In the genomic region with DNA sequence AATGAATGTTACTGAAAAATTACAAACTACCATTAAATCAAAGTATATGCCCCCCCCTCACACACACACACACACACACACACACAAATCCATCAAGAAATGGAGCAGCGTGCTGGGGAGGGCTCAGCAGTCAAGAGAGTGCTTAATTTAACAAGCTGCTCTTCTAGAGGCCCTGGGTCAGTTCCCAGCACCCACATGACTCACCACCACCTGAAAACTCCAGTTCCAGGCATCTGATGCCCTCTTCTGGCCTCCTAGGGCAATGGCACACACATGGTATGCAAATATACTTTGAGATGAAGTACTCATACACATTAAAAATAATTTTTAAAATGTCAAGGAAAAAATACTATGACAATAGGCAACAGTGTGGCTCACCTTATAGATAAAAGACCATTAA, we compare ENCODE assay signal across 18 mouse cellular contexts.
A peak's percentile ranks its signal among the peaks of the same experiment; 100 is the strongest.
DNase-seq lines count a peak whose midpoint lies in the region; TF ChIP-seq lines count a peak whose summit lies in the region.
"Had no signal": no experiment of that assay in that cellular context is flagged by ENCODE, and none has a peak within 500 bp of the region (broad histone marks: within the 10 kb centered on the region; RNA-seq: fewer than 3 reads in every experiment).

No protein-coding gene starts in this region.

- H3K9me3 ChIP-seq in heart, embryonic 10.5 days, result no peaks in the 10 kb centered on the region
- no peaks in the 10 kb centered on the region for H3K9me3 ChIP-seq in E14TG2a.4 (ENCODE audit: low read length)
- H3K9me3 ChIP-seq: embryonic facial prominence, embryonic 15.5 days; limb, embryonic 10.5 days; liver, embryonic 13.5 days; stomach, embryonic 15.5 days had no signal

- TF ChIP-seq POLR2A in liver, adult 2 months (IDR thresholded peaks at IDR 0.05; ENCODE audit: extremely low read depth, insufficient read depth, low read length), result no peak

- intact Hi-C loops in left cerebral cortex, postnatal 25 days (cut with DNase I), result no loop called here

- no peaks in the 10 kb centered on the region for H3K27me3 ChIP-seq in heart, embryonic 10.5 days (ENCODE audit: insufficient read depth, poor library complexity, severe bottlenecking)
- H3K27me3 ChIP-seq in liver, adult 2 months (ENCODE audit: control insufficient read depth, insufficient read depth, low read length), result no peaks in the 10 kb centered on the region
- no peaks in the 10 kb centered on the region for H3K27me3 ChIP-seq in E14TG2a.4 (ENCODE audit: insufficient read depth, low read length)
- H3K27me3 ChIP-seq: embryonic facial prominence, embryonic 15.5 days; liver, embryonic 13.5 days; stomach, embryonic 15.5 days had no signal

- H3K79me2 ChIP-seq in liver, adult 2 months (ENCODE audit: control insufficient read depth, insufficient read depth, low read length), result peaks cover 26% of the 10 kb centered on the region

- H3K36me3 ChIP-seq in heart, embryonic 10.5 days, result peaks cover 10% of the 10 kb centered on the region; the same call in 1 of the 2 replicates
- no peaks in the 10 kb centered on the region for H3K36me3 ChIP-seq in liver, adult 2 months (ENCODE audit: control insufficient read depth, insufficient read depth, low read length)
- H3K36me3 ChIP-seq in E14TG2a.4 (ENCODE audit: insufficient read depth, low read length), result no peaks in the 10 kb centered on the region
- H3K36me3 ChIP-seq: liver, embryonic 13.5 days; stomach, embryonic 15.5 days had no signal

- H3K4me1 ChIP-seq in heart, embryonic 10.5 days, result peaks cover 24% of the 10 kb centered on the region
- peaks cover 7% of the 10 kb centered on the region; the same call in 1 of the 2 replicates for H3K4me1 ChIP-seq in liver, adult 2 months (ENCODE audit: control insufficient read depth, insufficient read depth, low read length)
- peaks cover 50% of the 10 kb centered on the region for H3K4me1 ChIP-seq in E14TG2a.4 (replicated peaks; ENCODE audit: low read depth, low read length)
- H3K4me1 ChIP-seq: stomach, embryonic 15.5 days had no signal

- WGBS in heart, embryonic 10.5 days, result 81% methylated on average over 1 of the region's 1 CpGs
- WGBS in liver, adult 2 months, result 100% methylated on average over 1 of the region's 1 CpGs

- H3K4me3 ChIP-seq in heart, embryonic 10.5 days, result no peak overlapping the region
- no peak overlapping the region for H3K4me3 ChIP-seq in liver, adult 2 months (ENCODE audit: insufficient read depth, low read depth, low read length)
- no peak overlapping the region for H3K4me3 ChIP-seq in E14TG2a.4 (replicated peaks; ENCODE audit: low read length)
- H3K4me3 ChIP-seq: embryonic facial prominence, embryonic 15.5 days; limb, embryonic 10.5 days; liver, embryonic 13.5 days; stomach, embryonic 15.5 days had no signal

- DNase-seq in heart, embryonic 10.5 days (ENCODE audit: low spot score), result no peak
- DNase-seq in heart, adult 11 months, result no peak
- no peak for DNase-seq in liver, adult 2 months (ENCODE audit: extremely low read depth, low read depth, low spot score)
- no peak for DNase-seq in liver
- DNase-seq in R1 (ENCODE audit: low read depth, low spot score), result peak; percentile 70
- DNase-seq in left cerebral cortex, postnatal 25 days (ENCODE audit: low spot score in 2 of 2), result no peak
- DNase-seq: B cell, adult 2 months; cerebellum, adult 11-12 months; cerebellum, postnatal 14 days; liver, embryonic 13.5 days; lung, postnatal 14 days; right cerebral cortex, postnatal 25 days; thymus, adult 2 months had no signal

- peak overlapping the region; percentile 2; the same call in 1 of the 2 replicates for H3K27ac ChIP-seq in heart, embryonic 10.5 days
- peak overlapping the region; percentile 31 for H3K27ac ChIP-seq in liver, adult 2 months (replicated peaks; ENCODE audit: insufficient read depth, low read depth, low read length)
- H3K27ac ChIP-seq: embryonic facial prominence, embryonic 15.5 days; hindbrain, embryonic 14.5 days; limb, embryonic 10.5 days; liver, embryonic 13.5 days; stomach, embryonic 15.5 days had no signal

- TF ChIP-seq CTCF in liver, adult 2 months (IDR thresholded peaks at IDR 0.05; ENCODE audit: low read depth, low read length), result no peak
- TF ChIP-seq CTCF in E14TG2a.4 (conservative IDR thresholded peaks at IDR 0.05; ENCODE audit: low read length), result peak; percentile 26

- no peak overlapping the region for H3K9ac ChIP-seq in liver, adult 2 months (ENCODE audit: low read depth, low read length)
- H3K9ac ChIP-seq: embryonic facial prominence, embryonic 15.5 days; hindbrain, embryonic 14.5 days; liver, embryonic 13.5 days; stomach, embryonic 15.5 days had no signal
